Mouse (Mus musculus): ENCODE results near the gene Exosc10. TPM values are rescaled to one million over a fixed set of nuclear protein-coding genes. Genes with fewer than 3 reads are reported as not detected.

Gene Exosc10
- total RNA-seq, 1 experiment, result 78.4 TPM

DNA sequence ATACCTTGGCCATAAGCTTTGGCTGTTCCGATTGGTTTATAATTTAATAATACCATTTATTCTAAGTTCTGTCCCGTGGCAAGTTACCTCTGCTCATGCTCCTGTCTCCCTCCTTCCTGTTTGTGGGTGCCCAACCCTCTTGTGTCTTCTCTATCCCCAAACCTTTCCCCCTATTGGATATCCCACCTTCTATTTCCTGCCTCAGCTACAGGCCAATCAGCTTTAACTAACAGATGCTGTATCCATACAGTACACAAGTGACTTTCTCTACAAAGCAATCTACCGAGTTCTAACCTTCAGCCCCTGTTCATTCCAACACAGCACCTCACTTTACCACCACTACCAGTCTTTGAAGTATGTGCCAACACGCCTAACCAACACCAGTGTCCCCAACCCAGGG lies 65.4 kb downstream of the Exosc10 start:
- Histone ChIP-seq H3K9ac (ENCODE audit: insufficient read depth, low read depth, low read length, poor library complexity, severe bottlenecking) (peak overlapping the region; percentile 61), H3K4me1 (ENCODE audit: control insufficient read depth in 2 of 2, insufficient read depth in 2 of 2, low read length in 2 of 2, poor library complexity in 1 of 2) (peaks cover 7 to 8% of the 10 kb centered on the region in 2 experiments; a peak in 2 of 4 replicates), H3K4me3 (ENCODE audit: insufficient read depth in 1 of 2, low read depth in 1 of 2, low read length in 2 of 2, poor library complexity in 1 of 2, severe bottlenecking in 1 of 2) (peak overlapping the region; percentile 8 to 100), H3K36me3 (ENCODE audit: control insufficient read depth, insufficient read depth, low read length, poor library complexity, severe bottlenecking) (peaks cover 60% of the 10 kb centered on the region), H3K27ac (ENCODE audit: insufficient read depth, low read depth, low read length, poor library complexity, severe bottlenecking) (no peak overlapping the region), H3K9me3 (ENCODE audit: control insufficient read depth, insufficient read depth, low read depth, low read length) (no peaks in the 10 kb centered on the region)
- no peak for DNase-seq (ENCODE audit: low read depth, low spot score)
- TF ChIP-seq HCFC1 (IDR thresholded peaks at IDR 0.05; ENCODE audit: borderline replicate concordance, insufficient read depth, low read length) (no peak), ZNF384 (IDR thresholded peaks at IDR 0.05; ENCODE audit: low read depth, low read length) (no peak), CHD2 (IDR thresholded peaks at IDR 0.05; ENCODE audit: low read depth, low read length) (no peak), ZC3H11A (IDR thresholded peaks at IDR 0.05; ENCODE audit: borderline replicate concordance, low read depth, low read length) (no peak), MAFK (IDR thresholded peaks at IDR 0.05; ENCODE audit: insufficient read depth, low read depth, low read length) (no peak)
- in situ Hi-C loops (cut with MboI; ENCODE audit: low sequenced_read_pairs in 2 of 2, unreplicated experiment in 2 of 2), result no loop called here

GRCm38 (mm10) chr4:148625010-148625409 lies 66.8 kb downstream of the Exosc10 start:
- peak overlapping the region; percentile 64 for H3K9ac ChIP-seq (ENCODE audit: insufficient read depth, low read depth, low read length, poor library complexity, severe bottlenecking)
- no peaks in the 10 kb centered on the region for H3K9me3 ChIP-seq (ENCODE audit: control insufficient read depth, insufficient read depth, low read depth, low read length)
- peak overlapping the region; percentile 83 to 100 for H3K4me3 ChIP-seq (ENCODE audit: insufficient read depth in 1 of 2, low read depth in 1 of 2, low read length in 2 of 2, poor library complexity in 1 of 2, severe bottlenecking in 1 of 2)
- H3K27ac ChIP-seq (ENCODE audit: insufficient read depth, low read depth, low read length, poor library complexity, severe bottlenecking), result no peak overlapping the region
- DNase-seq (ENCODE audit: low read depth, low spot score), result no peak
- TF ChIP-seq MAFK (IDR thresholded peaks at IDR 0.05; ENCODE audit: insufficient read depth, low read depth, low read length) (no peak), HCFC1 (IDR thresholded peaks at IDR 0.05; ENCODE audit: borderline replicate concordance, insufficient read depth, low read length) (no peak), ZC3H11A (IDR thresholded peaks at IDR 0.05; ENCODE audit: borderline replicate concordance, low read depth, low read length) (no peak), CHD2 (IDR thresholded peaks at IDR 0.05; ENCODE audit: low read depth, low read length) (no peak; the same call in 1 of the 2 replicates), ZNF384 (IDR thresholded peaks at IDR 0.05; ENCODE audit: low read depth, low read length) (no peak)
- H3K36me3 ChIP-seq (ENCODE audit: control insufficient read depth, insufficient read depth, low read length, poor library complexity, severe bottlenecking), result peaks cover 46% of the 10 kb centered on the region
- peaks cover 7 to 8% of the 10 kb centered on the region in 2 experiments; a peak in 2 of 4 replicates for H3K4me1 ChIP-seq (ENCODE audit: control insufficient read depth in 2 of 2, insufficient read depth in 2 of 2, low read length in 2 of 2, poor library complexity in 1 of 2)
- in situ Hi-C loops (cut with MboI; ENCODE audit: low sequenced_read_pairs in 2 of 2, unreplicated experiment in 2 of 2), result no loop called here

DNA sequence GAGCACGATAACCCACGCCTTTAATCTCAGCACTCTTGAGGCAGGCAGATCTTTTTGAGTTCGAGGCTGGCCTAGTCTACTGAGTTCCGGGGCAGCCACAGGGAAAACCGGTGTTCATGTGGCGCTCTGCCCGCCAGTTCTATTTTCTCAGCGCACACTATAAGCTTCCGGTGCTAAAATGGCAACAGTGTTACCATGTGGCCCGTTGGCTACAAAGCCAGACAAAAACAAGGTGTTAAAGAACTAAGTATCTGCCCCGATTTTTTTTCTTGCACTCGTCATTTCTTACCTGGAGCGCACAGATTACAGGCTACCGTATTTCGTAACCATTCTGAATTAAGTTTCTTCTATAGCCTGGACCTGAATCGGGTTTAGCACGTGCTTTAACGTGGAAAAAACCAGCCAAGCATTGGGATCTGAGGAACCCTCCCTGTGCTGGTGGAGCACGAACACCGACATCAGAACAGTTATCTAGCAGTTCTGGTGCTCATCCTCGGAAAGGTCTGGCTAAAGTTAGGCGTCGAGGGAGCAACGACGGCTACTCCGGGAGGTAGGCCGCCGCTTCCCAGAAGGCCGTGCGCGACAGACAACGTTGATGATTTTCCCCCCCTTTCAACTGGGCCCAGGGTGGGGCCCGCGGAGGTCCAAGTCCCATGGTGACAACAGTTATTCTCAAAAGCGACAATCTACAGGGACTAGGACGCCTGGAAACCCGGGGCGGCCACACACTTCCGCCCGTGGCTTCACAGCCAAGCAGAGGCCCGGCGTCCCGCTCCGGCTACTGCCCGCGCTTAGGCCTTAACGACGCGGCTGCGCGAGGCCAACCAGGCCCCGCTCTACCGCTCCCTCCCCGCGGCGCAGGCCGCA lies 67.8 kb downstream of the Exosc10 start:
- peaks cover 40% of the 10 kb centered on the region for H3K36me3 ChIP-seq (ENCODE audit: control insufficient read depth, insufficient read depth, low read length, poor library complexity, severe bottlenecking)
- peak overlapping the region; percentile 98 for H3K27ac ChIP-seq (ENCODE audit: insufficient read depth, low read depth, low read length, poor library complexity, severe bottlenecking)
- DNase-seq (ENCODE audit: low read depth, low spot score), result no peak
- H3K9ac ChIP-seq (ENCODE audit: insufficient read depth, low read depth, low read length, poor library complexity, severe bottlenecking), result peak overlapping the region; percentile 100
- TF ChIP-seq HCFC1 (IDR thresholded peaks at IDR 0.05; ENCODE audit: borderline replicate concordance, insufficient read depth, low read length) (no peak), ZNF384 (IDR thresholded peaks at IDR 0.05; ENCODE audit: low read depth, low read length) (no peak), CHD2 (IDR thresholded peaks at IDR 0.05; ENCODE audit: low read depth, low read length) (no peak), ZC3H11A (IDR thresholded peaks at IDR 0.05; ENCODE audit: borderline replicate concordance, low read depth, low read length) (no peak), MAFK (IDR thresholded peaks at IDR 0.05; ENCODE audit: insufficient read depth, low read depth, low read length) (no peak)
- peak overlapping the region; percentile 83 to 100 for H3K4me3 ChIP-seq (ENCODE audit: insufficient read depth in 1 of 2, low read depth in 1 of 2, low read length in 2 of 2, poor library complexity in 1 of 2, severe bottlenecking in 1 of 2)
- peaks cover 3 to 8% of the 10 kb centered on the region in 2 experiments; a peak in 2 of 4 replicates for H3K4me1 ChIP-seq (ENCODE audit: control insufficient read depth in 2 of 2, insufficient read depth in 2 of 2, low read length in 2 of 2, poor library complexity in 1 of 2)
- no peaks in the 10 kb centered on the region for H3K9me3 ChIP-seq (ENCODE audit: control insufficient read depth, insufficient read depth, low read depth, low read length)
- in situ Hi-C loops (cut with MboI; ENCODE audit: low sequenced_read_pairs in 2 of 2, unreplicated experiment in 2 of 2), result no loop called here

GRCm38 (mm10) chr4:148626623-148627185 lies 68.5 kb downstream of the Exosc10 start, which contains the start of gene Tardbp:
Gene Tardbp (minus strand): TSS chr4:148627019.
- peak within 1 kb of the TSS; percentile 83 to 100 for H3K4me3 ChIP-seq (ENCODE audit: insufficient read depth in 1 of 2, low read depth in 1 of 2, low read length in 2 of 2, poor library complexity in 1 of 2, severe bottlenecking in 1 of 2)
- peaks cover 2 to 8% of the 10 kb centered on the region in 2 experiments; a peak in 1 of 4 replicates for H3K4me1 ChIP-seq (ENCODE audit: control insufficient read depth in 2 of 2, insufficient read depth in 2 of 2, low read length in 2 of 2, poor library complexity in 1 of 2)
- peaks cover 33% of the 10 kb centered on the region for H3K36me3 ChIP-seq (ENCODE audit: control insufficient read depth, insufficient read depth, low read length, poor library complexity, severe bottlenecking)
- peak; percentile 91 for DNase-seq (ENCODE audit: low read depth, low spot score)
- peak within 1 kb of the TSS; percentile 98 for H3K27ac ChIP-seq (ENCODE audit: insufficient read depth, low read depth, low read length, poor library complexity, severe bottlenecking)
- peak within 1 kb of the TSS; percentile 100 for H3K9ac ChIP-seq (ENCODE audit: insufficient read depth, low read depth, low read length, poor library complexity, severe bottlenecking)
- no peaks in the 10 kb centered on the region for H3K9me3 ChIP-seq (ENCODE audit: control insufficient read depth, insufficient read depth, low read depth, low read length)
- in situ Hi-C loops (cut with MboI; ENCODE audit: low sequenced_read_pairs in 2 of 2, unreplicated experiment in 2 of 2), result no loop called here
- TF ChIP-seq MAFK (IDR thresholded peaks at IDR 0.05; ENCODE audit: insufficient read depth, low read depth, low read length), result no peak
- peak; percentile 93 for TF ChIP-seq CHD2 (IDR thresholded peaks at IDR 0.05; ENCODE audit: low read depth, low read length)
- no peak for TF ChIP-seq ZNF384 (IDR thresholded peaks at IDR 0.05; ENCODE audit: low read depth, low read length)
